Mouse (Mus musculus): Measurements from ENCODE around the gene Prpf19. TPM values are rescaled to one million over a fixed set of nuclear protein-coding genes. Genes with fewer than 3 reads are reported as not detected.

The Prpf19 gene
- polyA plus RNA-seq, 1 experiment, result 115 TPM

GRCm38 (mm10) chr19:10948416-10948815 is 53.4 kb downstream of the Prpf19 start:
- no peak for TF ChIP-seq POLR2A (IDR thresholded peaks at IDR 0.05; ENCODE audit: low read depth, low read length)
- TF ChIP-seq CTCF (IDR thresholded peaks at IDR 0.05; ENCODE audit: borderline replicate concordance, insufficient read depth, low read length), result no peak
- Histone ChIP-seq H3K27ac (ENCODE audit: insufficient read depth, low read length) (0 out of 2 replicates have a peak overlapping the region, but pooled peaks have one; percentile 17), H3K4me1 (ENCODE audit: control insufficient read depth, insufficient read depth, low read length) (peaks cover 11% of the 10 kb centered on the region), H3K4me3 (ENCODE audit: insufficient read depth, low read length) (peak overlapping the region; percentile 84)

DNA sequence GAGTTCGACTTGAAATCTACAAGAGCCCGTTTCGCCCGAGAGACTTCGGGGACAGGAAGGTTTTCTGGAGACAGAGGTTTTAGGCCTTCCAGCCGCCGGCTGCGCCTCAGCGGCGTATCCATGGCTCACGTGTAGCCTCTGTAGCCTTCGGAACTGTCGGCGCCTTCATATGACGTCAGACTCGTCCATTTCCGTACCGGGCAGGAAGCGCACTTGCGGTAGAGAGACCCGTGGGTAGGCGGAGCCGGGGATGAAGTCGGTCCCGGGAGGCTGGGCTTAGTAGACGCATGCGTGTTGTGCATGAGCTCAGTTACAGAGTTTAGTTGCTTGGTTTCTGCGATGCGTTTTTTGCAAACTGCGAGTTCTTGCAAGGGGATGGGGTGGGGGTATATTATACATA is 54.1 kb downstream of the Prpf19 start, which contains the start of gene Ccdc86:
TSS of gene Ccdc86 (minus strand) at position 155 of the 400 bp plus-strand sequence.
- H3K4me1 ChIP-seq (ENCODE audit: control insufficient read depth, insufficient read depth, low read length), result peaks cover 11% of the 10 kb centered on the region
- H3K27ac ChIP-seq (ENCODE audit: insufficient read depth, low read length), result 0 out of 2 replicates have a peak within 1 kb of the TSS, but pooled peaks have one; percentile 17
- peak within 1 kb of the TSS; percentile 84 for H3K4me3 ChIP-seq (ENCODE audit: insufficient read depth, low read length)
- TF ChIP-seq CTCF (IDR thresholded peaks at IDR 0.05; ENCODE audit: borderline replicate concordance, insufficient read depth, low read length), result no peak
- peak; percentile 66 for TF ChIP-seq POLR2A (IDR thresholded peaks at IDR 0.05; ENCODE audit: low read depth, low read length)

- no peak overlapping the region for H3K4me3 ChIP-seq (ENCODE audit: insufficient read depth, low read length)
- TF ChIP-seq CTCF (IDR thresholded peaks at IDR 0.05; ENCODE audit: borderline replicate concordance, insufficient read depth, low read length) (no peak), POLR2A (IDR thresholded peaks at IDR 0.05; ENCODE audit: low read depth, low read length) (no peak)
- no peak overlapping the region for H3K27ac ChIP-seq (ENCODE audit: insufficient read depth, low read length)
- H3K4me1 ChIP-seq (ENCODE audit: control insufficient read depth, insufficient read depth, low read length), result peaks cover 11% of the 10 kb centered on the region
Measured at GRCm38 (mm10) chr19:10949558-10949957, 54.5 kb downstream of the Prpf19 start.

DNA sequence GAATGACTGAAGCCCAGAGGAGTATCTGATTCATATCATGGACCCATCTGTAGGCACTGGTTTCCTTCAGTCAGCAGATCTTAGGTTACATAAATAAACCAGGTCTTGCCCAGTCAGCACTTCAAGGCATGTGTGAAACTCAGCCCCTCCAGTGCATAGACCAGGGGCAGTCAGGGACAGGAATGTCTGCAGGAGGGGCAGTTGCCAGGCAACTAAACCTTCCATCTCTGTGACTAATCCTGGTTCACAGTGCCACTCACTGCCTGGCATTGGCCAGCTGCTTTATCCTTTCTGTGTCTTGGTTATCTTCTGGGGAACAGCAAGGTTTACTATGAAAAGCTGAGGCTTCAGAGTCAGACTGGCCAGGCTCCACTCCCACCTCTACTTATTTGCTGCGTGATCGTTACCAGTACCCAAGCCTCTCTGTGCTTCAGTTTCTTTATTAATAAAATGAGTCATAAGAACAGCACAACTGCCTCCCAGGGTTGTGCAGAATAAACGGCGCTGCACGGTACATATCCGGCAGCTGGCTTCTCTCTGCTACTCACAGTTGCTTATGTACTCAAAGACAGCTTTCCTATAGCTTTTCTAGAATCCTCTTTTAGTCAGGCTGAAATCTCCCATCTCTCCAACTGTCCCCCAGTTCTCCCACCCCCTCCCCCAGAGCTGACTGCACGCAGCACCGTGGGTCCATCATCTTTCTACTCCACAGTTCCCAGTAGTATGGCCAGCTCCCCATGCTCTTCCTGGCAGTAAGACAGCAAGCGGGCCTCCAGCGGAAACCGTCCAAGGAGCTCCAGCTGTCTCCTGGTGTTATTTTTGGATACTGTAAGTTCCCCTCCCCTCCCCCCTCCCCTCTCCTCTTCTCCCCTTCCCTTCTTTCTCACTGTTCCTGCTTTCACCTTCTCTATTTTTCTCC is 57.2 kb downstream of the Prpf19 start:
- H3K4me3 ChIP-seq (ENCODE audit: insufficient read depth, low read length), result no peak overlapping the region
- peaks cover 5% of the 10 kb centered on the region for H3K4me1 ChIP-seq (ENCODE audit: control insufficient read depth, insufficient read depth, low read length)
- H3K27ac ChIP-seq (ENCODE audit: insufficient read depth, low read length), result peak overlapping the region; percentile 63
- TF ChIP-seq CTCF (IDR thresholded peaks at IDR 0.05; ENCODE audit: borderline replicate concordance, insufficient read depth, low read length) (no peak), POLR2A (IDR thresholded peaks at IDR 0.05; ENCODE audit: low read depth, low read length) (no peak)

Other genes starting within 250 kb of the Prpf19 start
- not detected in 2 replicates for gene Pga5, start 217.2 kb upstream of the Prpf19 start, polyA plus RNA-seq (2011; ENCODE audit: insufficient read length, low read depth, missing spikeins)
- gene Vps37c, start 206.5 kb upstream of the Prpf19 start, polyA plus RNA-seq (2011; ENCODE audit: insufficient read length, low read depth, missing spikeins), result 14.8 and 18.0 TPM in 2 replicates
- not detected in 2 replicates for gene Cd5, start 156.2 kb upstream of the Prpf19 start, polyA plus RNA-seq (2011; ENCODE audit: insufficient read length, low read depth, missing spikeins)
- gene Cd6, start 65.2 kb upstream of the Prpf19 start, polyA plus RNA-seq (2011; ENCODE audit: insufficient read length, low read depth, missing spikeins), result not detected in 2 replicates
- 0.53 and 2.1 TPM in 2 replicates for gene Slc15a3, start 55.5 kb upstream of the Prpf19 start, polyA plus RNA-seq (2011; ENCODE audit: insufficient read length, low read depth, missing spikeins)
- gene Tmem132a, start 25.3 kb upstream of the Prpf19 start, polyA plus RNA-seq (2011; ENCODE audit: insufficient read length, low read depth, missing spikeins), result 29.6 and 37.5 TPM in 2 replicates
- 50.6 and 59.9 TPM in 2 replicates for gene Tmem109, start 13.2 kb upstream of the Prpf19 start, polyA plus RNA-seq (2011; ENCODE audit: insufficient read length, low read depth, missing spikeins)
- not detected in 2 replicates for gene Zp1, start 25.4 kb downstream of the Prpf19 start, polyA plus RNA-seq (2011; ENCODE audit: insufficient read length, low read depth, missing spikeins)
- not detected in 2 replicates for gene Ptgdr2, start 41.9 kb downstream of the Prpf19 start, polyA plus RNA-seq (2011; ENCODE audit: insufficient read length, low read depth, missing spikeins)
- gene Ccdc86, start 54.0 kb downstream of the Prpf19 start, polyA plus RNA-seq (2011; ENCODE audit: insufficient read length, low read depth, missing spikeins), result 12.3 and 13.1 TPM in 2 replicates
- not detected in 2 replicates for gene Ms4a10, start 79.4 kb downstream of the Prpf19 start, polyA plus RNA-seq (2011; ENCODE audit: insufficient read length, low read depth, missing spikeins)
- not detected in 2 replicates for gene Ms4a15, start 98.0 kb downstream of the Prpf19 start, polyA plus RNA-seq (2011; ENCODE audit: insufficient read length, low read depth, missing spikeins)
- gene Ms4a18, start 122.8 kb downstream of the Prpf19 start, polyA plus RNA-seq (2011; ENCODE audit: insufficient read length, low read depth, missing spikeins), result not detected in 2 replicates
- gene Ms4a8a, start 185.9 kb downstream of the Prpf19 start, polyA plus RNA-seq (2011; ENCODE audit: insufficient read length, low read depth, missing spikeins), result not detected in 2 replicates
- not detected in 2 replicates for gene 1700017D01Rik, start 235.6 kb downstream of the Prpf19 start, polyA plus RNA-seq (2011; ENCODE audit: insufficient read length, low read depth, missing spikeins)

Measured in embryonic fibroblast, embryonic 13.5 days (primary cell).